Mouse (Mus musculus): ENCODE measurements around the gene Galnt17. TPM values are rescaled to one million over a fixed set of nuclear protein-coding genes. Genes with fewer than 3 reads are reported as not detected.
A peak's percentile ranks its signal among the peaks of the same experiment; 100 is the strongest.

Galnt17 gene
- 0.89 and 0.95 TPM in 2 replicates for polyA plus RNA-seq (2016; fragmentation: Nextera tagmentation; extraction: Ambion mirVana)

DNA sequence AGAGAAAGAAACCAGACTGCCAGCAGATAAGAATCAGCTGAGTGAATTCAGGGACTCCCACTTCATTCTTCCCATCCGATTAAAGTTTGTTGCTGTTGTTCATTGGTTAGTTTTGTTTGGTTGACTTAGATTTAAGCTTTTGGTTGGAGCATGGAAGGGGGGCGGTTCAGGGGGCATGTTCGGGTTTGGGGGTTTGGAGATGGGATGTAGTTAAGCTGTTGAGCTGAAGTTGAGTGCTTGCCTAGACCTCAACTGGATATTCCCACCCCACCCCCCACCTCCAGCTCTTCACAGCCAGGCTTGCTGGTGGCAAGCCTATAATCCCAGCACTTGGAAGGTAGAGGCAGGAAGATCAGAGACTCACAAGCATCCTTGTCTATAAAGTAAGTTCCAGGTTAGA, at the start of gene Galnt17:
Gene Galnt17 (minus strand): TSS at position 101 of the 400 bp plus-strand sequence.
- peaks cover 40% of the 10 kb centered on the region for H3K27me3 ChIP-seq (ENCODE audit: insufficient read depth, poor library complexity, severe bottlenecking)
- no peaks in the 10 kb centered on the region for H3K36me3 ChIP-seq
- peak within 1 kb of the TSS; percentile 82 for H3K27ac ChIP-seq
- DNase-seq (ENCODE audit: low spot score) = no peak
- no peaks in the 10 kb centered on the region for H3K9me3 ChIP-seq
- 52% methylated on average over 3 of the region's 3 CpGs for WGBS
- peak within 1 kb of the TSS; percentile 76 for H3K4me3 ChIP-seq
- peaks cover 8% of the 10 kb centered on the region; the same call in 1 of the 2 replicates for H3K4me1 ChIP-seq

DNA sequence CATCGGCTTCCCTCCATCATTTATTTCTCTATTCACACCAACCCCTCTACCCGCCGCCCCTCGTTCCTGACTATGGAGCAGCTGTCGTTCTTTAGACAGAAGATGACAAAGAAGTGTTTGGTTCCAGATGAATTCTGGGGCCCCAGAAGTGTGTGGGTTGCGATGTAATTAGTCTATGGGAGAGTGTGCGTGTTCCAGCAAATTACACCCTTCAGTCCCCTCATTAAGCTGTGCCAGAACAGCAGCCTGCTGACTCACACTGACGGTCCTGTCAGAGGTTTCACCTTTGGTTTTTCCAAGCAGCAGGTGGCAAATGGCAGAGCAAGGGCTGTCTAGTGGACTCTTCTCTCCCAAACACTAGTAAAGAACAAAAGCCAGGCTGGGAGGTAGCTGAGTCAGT, 26.2 kb upstream of the Galnt17 start:
- 83% methylated on average over 8 of the region's 8 CpGs for WGBS
- H3K27me3 ChIP-seq (ENCODE audit: insufficient read depth, poor library complexity, severe bottlenecking) = no peaks in the 10 kb centered on the region
- H3K36me3 ChIP-seq = no peaks in the 10 kb centered on the region
- H3K27ac ChIP-seq = no peak overlapping the region
- H3K4me1 ChIP-seq = no peaks in the 10 kb centered on the region
- no peak for DNase-seq (ENCODE audit: low spot score)
- no peaks in the 10 kb centered on the region for H3K9me3 ChIP-seq
- H3K4me3 ChIP-seq = no peak overlapping the region

DNA sequence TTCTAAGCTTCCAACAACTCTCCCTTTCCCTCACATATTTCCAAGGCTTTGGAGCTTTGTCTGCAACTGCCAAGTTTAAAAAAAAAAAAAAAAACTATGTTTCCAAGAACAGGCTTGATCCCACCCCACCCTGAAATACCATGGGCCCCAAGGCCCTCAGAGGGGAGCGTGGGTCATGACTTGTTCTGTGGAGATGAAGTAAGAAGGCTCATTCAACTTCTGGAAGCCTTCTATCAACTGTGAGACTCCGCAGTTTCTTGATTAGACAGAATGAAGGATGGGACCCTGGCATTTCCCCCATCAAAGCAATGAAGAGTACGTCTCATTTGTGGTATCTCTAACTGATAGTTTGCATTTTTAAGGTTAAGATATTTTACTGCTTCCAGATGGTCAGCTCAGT, 13.0 kb upstream of the Galnt17 start:
- Histone ChIP-seq H3K4me3 (no peak overlapping the region), H3K27ac (no peak overlapping the region), H3K27me3 (ENCODE audit: insufficient read depth, poor library complexity, severe bottlenecking) (no peaks in the 10 kb centered on the region), H3K36me3 (no peaks in the 10 kb centered on the region), H3K4me1 (no peaks in the 10 kb centered on the region), H3K9me3 (no peaks in the 10 kb centered on the region)
- 60% methylated on average over 3 of the region's 3 CpGs for WGBS
- no peak for DNase-seq (ENCODE audit: low spot score)

DNA sequence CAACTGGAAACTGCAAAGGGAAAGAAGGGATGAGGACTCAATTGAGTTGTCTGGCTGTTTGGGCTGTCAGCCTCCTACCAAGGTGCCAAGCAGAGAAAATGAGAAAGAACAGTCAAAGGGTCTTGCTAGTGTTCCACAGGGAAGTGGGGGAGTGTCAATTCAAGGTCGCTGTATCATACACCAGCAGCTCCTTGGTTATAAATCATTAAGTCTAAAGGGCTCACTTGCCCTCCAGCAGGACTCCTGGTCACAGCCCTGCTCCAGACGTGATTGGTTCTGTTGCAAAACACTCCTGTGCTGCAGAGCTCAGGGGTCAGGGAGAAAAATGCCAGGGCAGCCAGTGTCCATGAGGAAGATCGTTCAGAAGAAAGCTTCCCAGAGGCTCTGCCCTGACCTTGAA, 11.3 kb upstream of the Galnt17 start:
- H3K4me1 ChIP-seq = no peaks in the 10 kb centered on the region
- H3K27me3 ChIP-seq (ENCODE audit: insufficient read depth, poor library complexity, severe bottlenecking) = no peaks in the 10 kb centered on the region
- no peak for DNase-seq (ENCODE audit: low spot score)
- H3K4me3 ChIP-seq = no peak overlapping the region
- H3K9me3 ChIP-seq = no peaks in the 10 kb centered on the region
- H3K36me3 ChIP-seq = no peaks in the 10 kb centered on the region
- WGBS = 56% methylated on average over 3 of the region's 3 CpGs
- H3K27ac ChIP-seq = no peak overlapping the region

DNA sequence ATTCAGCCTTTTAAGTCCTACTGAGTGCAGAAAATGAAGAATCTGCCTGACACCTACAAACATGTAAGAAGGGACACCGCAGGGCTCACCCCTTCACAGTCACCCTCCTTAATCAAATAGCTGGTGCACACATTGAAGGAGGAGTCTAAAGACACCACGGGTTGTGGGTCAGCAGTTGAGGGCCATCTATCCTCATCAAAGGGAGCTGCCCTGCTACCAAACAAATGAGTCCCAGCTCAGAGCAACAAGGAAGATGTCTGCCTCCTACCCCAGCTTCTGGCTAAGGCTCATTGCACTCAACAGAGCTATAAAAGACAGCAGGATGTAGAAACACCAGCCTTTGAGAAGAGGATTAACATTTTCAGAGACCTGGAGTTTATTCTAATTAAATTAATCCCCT, 10.8 kb upstream of the Galnt17 start:
- Histone ChIP-seq H3K9me3 (no peaks in the 10 kb centered on the region), H3K27ac (no peak overlapping the region), H3K27me3 (ENCODE audit: insufficient read depth, poor library complexity, severe bottlenecking) (no peaks in the 10 kb centered on the region), H3K4me3 (no peak overlapping the region), H3K4me1 (no peaks in the 10 kb centered on the region), H3K36me3 (no peaks in the 10 kb centered on the region)
- no peak for DNase-seq (ENCODE audit: low spot score)
- 71% methylated on average over 2 of the region's 2 CpGs for WGBS

DNA sequence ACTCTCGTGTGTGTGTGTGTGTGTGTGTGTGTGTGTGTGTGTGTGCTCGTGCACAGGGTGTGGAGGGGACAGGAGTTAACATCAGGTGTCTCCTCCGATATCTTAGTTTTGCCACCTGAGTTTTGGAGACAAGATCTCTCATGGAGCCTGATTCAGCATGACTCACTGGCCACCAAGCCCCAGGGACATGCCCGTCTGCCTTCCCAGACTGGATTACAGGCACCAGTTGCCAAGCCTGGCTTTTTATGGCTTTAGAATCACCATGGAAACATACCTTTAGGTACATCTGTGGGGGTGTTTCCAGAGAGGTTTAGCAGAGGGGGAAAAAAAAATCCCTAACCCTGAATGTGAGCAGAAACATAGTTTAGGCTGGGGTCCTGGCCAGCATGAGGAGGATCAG, 6.7 kb upstream of the Galnt17 start:
- H3K36me3 ChIP-seq = no peaks in the 10 kb centered on the region
- H3K4me3 ChIP-seq = no peak overlapping the region
- 77% methylated on average over 4 of the region's 4 CpGs for WGBS
- no peaks in the 10 kb centered on the region for H3K27me3 ChIP-seq (ENCODE audit: insufficient read depth, poor library complexity, severe bottlenecking)
- H3K4me1 ChIP-seq = no peaks in the 10 kb centered on the region
- H3K9me3 ChIP-seq = no peaks in the 10 kb centered on the region
- DNase-seq (ENCODE audit: low spot score) = no peak
- H3K27ac ChIP-seq = no peak overlapping the region

DNA sequence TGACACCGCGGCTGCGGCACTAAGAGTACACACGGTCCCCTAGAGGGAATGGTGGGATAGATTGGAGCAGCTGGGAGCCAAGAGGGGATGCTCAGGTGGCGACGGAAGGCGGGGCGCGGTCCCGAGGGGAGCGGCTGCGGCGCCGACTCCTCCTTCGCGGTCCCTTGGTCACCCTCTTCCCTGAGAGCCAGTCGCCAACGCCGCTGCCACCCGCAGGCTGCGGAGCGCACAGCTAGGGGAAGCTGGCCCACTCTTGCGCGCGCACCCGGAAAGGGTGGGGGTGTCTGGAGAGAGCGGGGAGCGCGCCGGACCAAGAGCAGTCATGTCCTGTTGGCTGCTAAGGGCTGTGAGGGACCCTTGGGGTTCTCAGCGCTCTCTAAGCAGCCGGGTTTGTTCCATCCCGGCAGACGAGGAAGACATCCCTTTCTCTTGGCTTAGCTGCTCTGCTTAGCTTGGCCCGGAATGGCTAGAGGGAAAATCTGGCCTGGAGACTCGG, 593 bp downstream of the Galnt17 start:
- Histone ChIP-seq H3K27me3 (ENCODE audit: insufficient read depth, poor library complexity, severe bottlenecking) (peaks cover 47% of the 10 kb centered on the region), H3K27ac (peak overlapping the region; percentile 82), H3K4me3 (peak overlapping the region; percentile 76), H3K9me3 (no peaks in the 10 kb centered on the region), H3K36me3 (no peaks in the 10 kb centered on the region), H3K4me1 (peaks cover 8% of the 10 kb centered on the region; the same call in 1 of the 2 replicates)
- DNase-seq (ENCODE audit: low spot score) = peak; percentile 90
- under 1% methylated on average over 36 of the region's 36 CpGs for WGBS

DNA sequence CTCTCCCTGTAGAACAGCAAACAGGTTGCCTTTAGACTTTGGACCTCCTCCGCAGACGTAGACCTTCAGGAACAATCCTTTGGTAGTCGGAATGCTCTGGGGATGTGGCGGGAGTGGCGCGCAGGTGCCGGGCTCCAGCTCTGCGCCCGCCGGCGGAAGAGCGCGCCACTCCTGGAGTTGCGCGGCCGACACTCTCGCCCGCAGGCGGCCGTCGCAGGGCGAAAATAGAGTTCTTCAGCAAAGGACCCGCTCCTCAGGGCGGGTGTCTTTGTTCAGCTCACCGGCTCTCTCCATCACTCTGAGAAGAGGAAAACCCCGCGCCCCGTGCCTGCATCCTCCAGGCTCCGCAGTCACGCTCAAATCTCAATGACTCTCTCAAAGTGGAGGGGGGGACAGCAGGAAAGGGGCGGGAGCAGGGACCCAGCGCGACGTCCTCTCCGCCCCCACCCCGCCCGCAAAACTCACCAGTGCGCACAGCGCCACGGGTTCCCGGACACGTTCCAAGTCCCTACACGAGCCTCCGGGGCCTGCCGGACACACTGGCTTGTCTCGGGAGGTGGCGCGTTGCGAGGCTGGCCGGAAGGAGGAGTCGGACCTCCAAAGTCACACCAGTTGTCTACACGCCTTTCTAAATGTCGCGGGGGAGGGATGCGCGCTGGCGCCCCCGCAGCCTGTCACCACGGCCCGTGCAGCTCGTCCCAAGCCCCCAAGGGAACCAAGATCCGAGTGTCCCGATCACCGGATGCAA, 1.2 kb downstream of the Galnt17 start:
- peak overlapping the region; percentile 76 for H3K4me3 ChIP-seq
- WGBS = under 1% methylated on average over 64 of the region's 64 CpGs
- peaks cover 51% of the 10 kb centered on the region for H3K27me3 ChIP-seq (ENCODE audit: insufficient read depth, poor library complexity, severe bottlenecking)
- no peaks in the 10 kb centered on the region for H3K9me3 ChIP-seq
- H3K4me1 ChIP-seq = peaks cover 8% of the 10 kb centered on the region; the same call in 1 of the 2 replicates
- peak; percentile 80 for DNase-seq (ENCODE audit: low spot score)
- peak overlapping the region; percentile 82 for H3K27ac ChIP-seq
- no peaks in the 10 kb centered on the region for H3K36me3 ChIP-seq

DNA sequence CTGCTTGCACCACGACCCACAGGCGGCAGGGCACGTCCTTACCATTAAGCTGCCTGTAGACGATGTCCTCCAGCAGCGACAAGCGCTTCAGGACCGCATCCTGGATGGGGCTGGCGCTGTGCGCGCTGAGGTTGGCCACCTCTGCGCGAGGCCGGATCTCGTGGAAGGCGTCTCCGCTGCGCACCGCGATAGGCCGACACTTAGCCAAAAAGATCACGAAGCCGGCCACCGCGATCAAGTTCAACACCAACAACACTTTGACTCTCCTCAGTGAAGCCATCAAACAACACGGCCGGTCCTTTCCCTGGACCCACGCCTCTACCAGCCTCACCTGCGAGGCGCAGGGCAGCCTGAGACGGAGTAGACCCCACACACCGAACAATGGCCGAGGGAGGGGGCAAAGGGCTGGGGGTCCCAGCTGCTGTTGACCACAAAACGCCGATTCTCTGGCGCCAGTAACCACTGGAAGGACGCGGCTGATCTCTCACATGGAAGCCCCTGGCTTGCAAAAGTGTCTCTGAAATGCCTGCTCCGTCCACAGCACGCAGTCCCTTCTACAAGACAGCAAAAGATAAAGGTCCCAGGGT, 1.9 kb downstream of the Galnt17 start:
- H3K36me3 ChIP-seq = no peaks in the 10 kb centered on the region
- H3K9me3 ChIP-seq = no peaks in the 10 kb centered on the region
- WGBS = 1% methylated on average over 39 of the region's 39 CpGs
- no peak for DNase-seq (ENCODE audit: low spot score)
- peaks cover 56% of the 10 kb centered on the region for H3K27me3 ChIP-seq (ENCODE audit: insufficient read depth, poor library complexity, severe bottlenecking)
- H3K27ac ChIP-seq = no peak overlapping the region
- H3K4me1 ChIP-seq = peaks cover 8% of the 10 kb centered on the region; the same call in 1 of the 2 replicates
- H3K4me3 ChIP-seq = peak overlapping the region; percentile 76

DNA sequence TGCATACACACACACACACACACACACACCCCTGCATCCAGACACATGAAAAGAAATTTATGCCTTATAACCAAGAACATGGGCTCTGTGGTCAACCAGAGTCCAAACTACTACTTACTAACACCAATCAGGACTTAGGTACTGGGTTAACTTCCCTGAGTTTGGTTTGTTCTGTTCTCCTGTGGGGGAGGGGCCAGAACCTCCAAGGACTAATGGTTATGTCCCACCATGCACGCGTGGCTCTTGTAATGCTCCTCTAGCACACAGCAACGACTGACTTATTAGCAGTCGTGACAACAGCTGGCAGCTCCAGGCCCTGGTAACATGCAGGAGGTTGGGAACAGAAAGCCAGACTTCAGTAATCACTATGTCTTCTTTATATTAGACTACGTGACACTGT, 3.1 kb downstream of the Galnt17 start:
- Histone ChIP-seq H3K4me1 (peaks cover 8% of the 10 kb centered on the region; the same call in 1 of the 2 replicates), H3K27ac (no peak overlapping the region), H3K4me3 (no peak overlapping the region), H3K27me3 (ENCODE audit: insufficient read depth, poor library complexity, severe bottlenecking) (peaks cover 56% of the 10 kb centered on the region), H3K36me3 (no peaks in the 10 kb centered on the region), H3K9me3 (no peaks in the 10 kb centered on the region)
- DNase-seq (ENCODE audit: low spot score) = no peak
- WGBS = 59% methylated on average over 5 of the region's 5 CpGs

DNA sequence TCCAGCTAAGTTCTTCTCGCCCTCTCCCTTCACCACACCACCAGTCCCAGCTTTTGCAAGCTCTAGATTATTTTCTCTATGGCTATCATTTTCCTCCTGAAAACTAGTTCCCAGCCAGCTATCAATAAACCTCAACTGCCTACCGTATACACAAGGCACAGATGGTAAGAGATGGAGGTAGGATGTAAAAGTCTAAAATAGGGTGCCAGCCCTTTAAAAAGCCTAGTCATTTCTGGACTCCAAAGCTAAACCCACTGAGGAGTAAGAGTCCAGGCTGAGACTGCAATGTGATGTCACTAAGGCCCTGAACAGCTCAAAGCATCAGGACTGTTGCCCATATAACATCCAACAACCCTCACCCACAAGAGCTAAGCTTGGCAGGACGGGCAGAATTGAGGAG, 6.8 kb downstream of the Galnt17 start:
- H3K36me3 ChIP-seq = no peaks in the 10 kb centered on the region
- WGBS = 81% methylated on average over 3 of the region's 3 CpGs
- no peak overlapping the region for H3K27ac ChIP-seq
- no peaks in the 10 kb centered on the region for H3K9me3 ChIP-seq
- peaks cover 47% of the 10 kb centered on the region for H3K27me3 ChIP-seq (ENCODE audit: insufficient read depth, poor library complexity, severe bottlenecking)
- peaks cover 5% of the 10 kb centered on the region; the same call in 1 of the 2 replicates for H3K4me1 ChIP-seq
- DNase-seq (ENCODE audit: low spot score) = no peak
- no peak overlapping the region for H3K4me3 ChIP-seq

DNA sequence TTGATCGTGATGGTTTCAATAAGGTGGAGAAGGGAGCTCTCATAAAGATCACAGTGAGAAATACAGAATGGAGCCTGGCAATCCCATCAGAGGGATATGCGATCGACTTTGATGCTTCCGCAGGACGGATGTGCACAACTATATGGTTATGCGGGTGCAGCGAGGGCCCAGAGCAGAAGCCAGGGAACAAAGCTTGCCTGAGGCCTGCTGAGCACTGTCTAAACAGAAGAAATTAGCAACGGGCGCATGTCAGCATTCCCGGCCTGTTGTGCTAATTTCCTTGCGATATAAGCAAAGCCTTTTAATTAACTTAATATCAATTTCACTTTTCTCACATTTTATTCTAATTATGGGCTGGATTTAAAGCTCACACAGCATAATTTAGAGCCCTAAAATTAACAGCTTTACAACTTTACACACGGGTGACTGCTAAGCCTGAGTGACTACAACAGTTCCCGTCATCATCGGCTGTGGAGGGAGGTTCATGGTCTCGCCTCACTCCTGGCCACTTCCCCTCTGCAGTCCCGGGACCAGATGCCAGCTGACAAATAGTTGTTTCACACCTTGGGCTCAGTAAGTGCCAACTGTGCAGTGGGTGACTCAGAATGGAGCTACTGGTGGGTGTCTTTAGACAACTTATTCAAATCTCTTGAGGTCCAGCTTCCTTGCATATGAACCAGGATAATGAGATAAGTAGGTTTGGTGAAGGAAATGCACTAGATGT, 14.4 kb downstream of the Galnt17 start:
- no peak overlapping the region for H3K27ac ChIP-seq
- DNase-seq (ENCODE audit: low spot score) = no peak
- no peaks in the 10 kb centered on the region for H3K27me3 ChIP-seq (ENCODE audit: insufficient read depth, poor library complexity, severe bottlenecking)
- no peaks in the 10 kb centered on the region for H3K36me3 ChIP-seq
- no peak overlapping the region for H3K4me3 ChIP-seq
- 88% methylated on average over 16 of the region's 16 CpGs for WGBS
- no peaks in the 10 kb centered on the region for H3K9me3 ChIP-seq
- no peaks in the 10 kb centered on the region for H3K4me1 ChIP-seq

DNA sequence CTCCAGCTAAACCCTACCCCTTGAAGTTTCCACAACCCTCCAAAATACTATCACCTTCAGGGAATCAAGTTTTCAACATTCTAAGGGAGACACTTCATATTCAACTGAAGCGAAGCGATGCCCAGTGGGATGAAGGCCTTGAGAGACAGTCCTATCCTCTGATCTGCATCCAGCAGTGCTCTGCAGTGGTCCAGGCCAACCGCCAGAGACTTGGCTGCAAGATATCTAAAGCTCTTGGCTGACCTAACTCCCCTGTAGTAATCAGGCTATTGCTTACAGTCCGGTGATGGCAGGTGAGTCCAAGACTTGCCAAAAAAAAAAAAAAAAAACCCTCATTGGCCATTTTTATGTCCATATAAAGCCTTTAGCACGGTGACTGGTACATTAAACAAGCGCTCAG, 21.2 kb downstream of the Galnt17 start:
- H3K36me3 ChIP-seq = no peaks in the 10 kb centered on the region
- WGBS = 86% methylated on average over 6 of the region's 6 CpGs
- DNase-seq (ENCODE audit: low spot score) = no peak
- no peak overlapping the region for H3K27ac ChIP-seq
- no peak overlapping the region for H3K4me3 ChIP-seq
- no peaks in the 10 kb centered on the region for H3K9me3 ChIP-seq
- H3K4me1 ChIP-seq = no peaks in the 10 kb centered on the region
- H3K27me3 ChIP-seq (ENCODE audit: insufficient read depth, poor library complexity, severe bottlenecking) = no peaks in the 10 kb centered on the region
